Mouse (Mus musculus) kidney, adult 2 months (tissue): Measurements from ENCODE around the gene Dynlrb1.

Experiments used
- CTCF ChIP-seq: fragments of 200-500 bp; conservative IDR thresholded peaks from 2 replicates; pipeline ENCODE4 v1.5.1; 2011; ENCODE audit warnings: low read depth, mild to moderate bottlenecking, control low read depth, low read length, moderate library complexity, mixed read lengths; ENCODE audit not compliant: insufficient read depth, insufficient read length
- POLR2A ChIP-seq: fragments of 200-500 bp; IDR thresholded peaks from one replicate; pipeline ENCODE4 v1.6.1; 2011; ENCODE audit warnings: low read depth, low read length, control low read depth

DNA sequence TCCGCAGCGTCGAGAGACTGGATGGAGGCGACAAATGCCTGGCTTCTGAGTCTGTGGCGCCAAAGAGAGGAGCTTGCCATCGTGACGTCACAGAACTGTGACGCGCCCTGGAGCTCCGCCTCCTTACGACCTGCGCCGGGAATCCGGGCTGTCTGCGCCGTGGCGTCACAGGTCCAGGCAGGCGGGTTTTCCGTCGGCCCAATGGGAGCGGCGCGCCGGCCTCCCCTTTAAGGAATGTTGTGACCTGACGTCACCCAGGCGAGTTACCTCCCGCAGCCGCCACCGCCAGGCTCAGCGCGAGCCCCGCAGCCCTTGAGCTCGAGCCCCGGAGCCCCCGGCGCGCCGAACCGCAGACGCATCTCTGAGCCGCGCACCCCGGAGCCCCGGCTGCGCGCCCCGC, 39.9 kb downstream of the Dynlrb1 start, which contains the start of gene Map1lc3a:
- no peak for TF ChIP-seq CTCF
- no peak for TF ChIP-seq POLR2A
